Mouse (Mus musculus): ENCODE results near the gene Naaladl1. TPM values are rescaled to one million over a fixed set of nuclear protein-coding genes. Genes with fewer than 3 reads are reported as not detected.

Naaladl1 gene
- polyA plus RNA-seq, 1 experiment from 2014 or later: 0.17 TPM

DNA sequence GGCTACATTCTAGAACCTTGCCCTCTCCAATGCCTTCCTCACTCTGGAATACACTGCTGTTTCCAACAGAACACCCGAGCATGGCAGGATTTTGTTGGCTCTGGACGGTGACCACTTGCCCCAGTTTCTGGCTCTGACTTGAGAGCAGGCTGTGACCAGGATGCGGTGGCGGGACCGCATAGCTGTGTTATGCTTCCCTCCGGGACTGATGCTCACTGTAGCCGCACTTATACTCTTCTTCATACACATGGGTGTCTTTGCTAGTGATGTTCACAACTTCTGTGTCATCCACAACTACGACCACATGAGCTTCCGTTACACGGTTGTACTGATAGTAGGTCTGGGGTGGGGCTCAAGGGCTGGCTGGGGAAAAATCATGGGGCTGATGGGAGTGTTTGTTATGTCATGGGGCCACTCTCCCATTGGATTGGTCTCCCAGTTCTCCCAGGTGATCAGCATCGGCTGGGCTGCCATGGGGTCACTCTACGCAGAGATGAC is 25.6 kb upstream of the Naaladl1 start, which contains the start of gene Tmem262:
Tmem262 (plus strand) TSS at position 51 of the 498 bp plus-strand sequence.
- H3K9me3 ChIP-seq (replicated peaks; ENCODE audit: low read length): no peaks in the 10 kb centered on the region
- no peak for TF ChIP-seq CTCF (IDR thresholded peaks at IDR 0.05; ENCODE audit: low read depth)
- no peak for ATAC-seq (replicated peaks; ENCODE audit: low FRiP score, low read depth)
- no peaks in the 10 kb centered on the region for H3K27me3 ChIP-seq (ENCODE audit: insufficient read depth, low read length)
- peaks cover 28% of the 10 kb centered on the region for H3K36me3 ChIP-seq (ENCODE audit: insufficient read depth, low read length)
- H3K4me3 ChIP-seq (replicated peaks; ENCODE audit: low read depth, low read length): no peak within 1 kb of the TSS
- no peak within 1 kb of the TSS for H3K9ac ChIP-seq (ENCODE audit: low read depth, low read length)
- DNase-seq (ENCODE audit: low spot score): no peak
- peaks cover 15% of the 10 kb centered on the region for H3K4me1 ChIP-seq (replicated peaks; ENCODE audit: insufficient read depth, low read length)
- 96% methylated on average over 12 of the region's 12 CpGs for WGBS
- H3K27ac ChIP-seq: no peak within 1 kb of the TSS
- no peak within 1 kb of the TSS for H3K4me2 ChIP-seq (ENCODE audit: low read length)

DNA sequence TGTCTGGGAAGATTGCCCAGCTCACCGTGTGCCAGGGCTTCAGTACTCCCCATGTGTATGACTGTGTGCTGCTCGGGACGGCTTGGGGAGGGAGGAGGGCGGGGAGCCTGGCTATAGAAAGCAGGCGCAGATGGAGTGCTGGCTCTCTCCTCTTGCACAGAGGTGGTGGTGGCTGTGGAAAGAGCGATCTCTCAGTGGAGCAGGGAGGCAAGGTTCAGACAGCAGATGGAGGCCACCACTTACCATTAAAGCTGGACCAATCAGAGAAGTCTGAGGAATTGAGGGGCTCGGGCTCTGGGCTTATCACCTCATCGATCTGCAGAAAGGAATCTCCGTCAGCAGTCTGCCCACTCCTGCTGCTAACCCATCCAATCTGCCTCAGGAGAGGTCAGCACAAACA is 23.4 kb upstream of the Naaladl1 start, which contains the start of gene Gm28374:
Gm28374 (minus strand) TSS at position 101 of the 400 bp plus-strand sequence.
- no peak for ATAC-seq (replicated peaks; ENCODE audit: low FRiP score, low read depth)
- 91% methylated on average over 9 of the region's 9 CpGs for WGBS
- no peak for TF ChIP-seq CTCF (IDR thresholded peaks at IDR 0.05; ENCODE audit: low read depth)
- Histone ChIP-seq H3K4me2 (ENCODE audit: low read length) (no peak within 1 kb of the TSS), H3K4me1 (replicated peaks; ENCODE audit: insufficient read depth, low read length) (0 out of 2 replicates have a peak, but pooled peaks cover 8% of the 10 kb centered on the region), H3K9ac (ENCODE audit: low read depth, low read length) (no peak within 1 kb of the TSS), H3K27me3 (ENCODE audit: insufficient read depth, low read length) (no peaks in the 10 kb centered on the region), H3K27ac (no peak within 1 kb of the TSS), H3K36me3 (ENCODE audit: insufficient read depth, low read length) (peaks cover 28% of the 10 kb centered on the region), H3K9me3 (replicated peaks; ENCODE audit: low read length) (no peaks in the 10 kb centered on the region), H3K4me3 (replicated peaks; ENCODE audit: low read depth, low read length) (no peak within 1 kb of the TSS)
- no peak for DNase-seq (ENCODE audit: low spot score)

DNA sequence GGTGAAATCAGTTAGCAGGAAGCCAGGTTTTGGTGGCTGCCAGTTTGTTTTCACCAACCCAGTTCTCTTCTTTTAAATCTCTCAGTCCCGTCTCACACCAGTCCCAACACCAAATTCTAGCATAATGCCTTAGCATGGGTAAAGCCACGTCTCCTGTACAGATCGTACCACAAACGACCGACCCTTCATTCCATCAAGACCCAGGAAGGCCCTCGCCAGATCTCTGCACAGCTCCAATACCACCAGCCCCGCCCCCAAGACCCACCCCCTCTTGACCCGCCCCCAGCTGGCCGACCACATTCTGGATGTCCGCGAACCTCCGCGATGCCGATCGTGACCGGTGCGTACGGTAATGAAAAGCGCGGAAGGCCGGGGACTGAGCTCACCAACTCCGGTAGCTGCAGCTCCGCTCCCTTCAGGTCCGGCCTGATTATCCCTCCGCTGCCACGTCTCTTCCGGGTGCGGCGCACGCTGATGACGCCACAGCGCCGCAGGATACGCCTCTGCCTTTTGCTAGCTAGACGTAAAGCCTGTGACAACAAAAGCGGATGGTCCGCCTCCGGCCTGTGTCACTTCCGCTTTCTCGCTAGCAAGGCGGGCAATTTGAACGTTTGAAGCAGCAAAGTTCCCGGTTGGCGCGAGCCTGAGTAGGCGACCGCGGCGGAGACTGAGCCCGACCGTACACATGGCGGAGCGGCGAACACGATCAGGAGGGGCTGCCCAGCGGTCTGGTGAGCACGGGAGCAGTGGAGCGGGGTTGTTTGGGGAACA is 20.9 kb upstream of the Naaladl1 start, which contains the start of the genes Zfpl1 and Cdca5:
Zfpl1 (minus strand) TSS at position 479 of the 771 bp plus-strand sequence.
Cdca5 (plus strand) TSS at position 506 of the 771 bp plus-strand sequence.
- no peaks in the 10 kb centered on the region for H3K27me3 ChIP-seq (ENCODE audit: insufficient read depth, low read length)
- H3K4me1 ChIP-seq (replicated peaks; ENCODE audit: insufficient read depth, low read length): 0 out of 2 replicates have a peak, but pooled peaks cover 6% of the 10 kb centered on the region
- peak within 1 kb of the TSS; percentile 70 for H3K4me3 ChIP-seq (replicated peaks; ENCODE audit: low read depth, low read length)
- peak within 1 kb of the TSS; percentile 75 for H3K9ac ChIP-seq (ENCODE audit: low read depth, low read length)
- ATAC-seq (replicated peaks; ENCODE audit: low FRiP score, low read depth) (peak; percentile 88), DNase-seq (ENCODE audit: low spot score) (peak; percentile 98)
- H3K36me3 ChIP-seq (ENCODE audit: insufficient read depth, low read length): peaks cover 28% of the 10 kb centered on the region
- TF ChIP-seq CTCF (IDR thresholded peaks at IDR 0.05; ENCODE audit: low read depth): no peak
- peak within 1 kb of the TSS; percentile 92 for H3K4me2 ChIP-seq (ENCODE audit: low read length)
- under 1% methylated on average over 58 of the region's 58 CpGs for WGBS
- peak within 1 kb of the TSS; percentile 70 for H3K27ac ChIP-seq
- H3K9me3 ChIP-seq (replicated peaks; ENCODE audit: low read length): no peaks in the 10 kb centered on the region

DNA sequence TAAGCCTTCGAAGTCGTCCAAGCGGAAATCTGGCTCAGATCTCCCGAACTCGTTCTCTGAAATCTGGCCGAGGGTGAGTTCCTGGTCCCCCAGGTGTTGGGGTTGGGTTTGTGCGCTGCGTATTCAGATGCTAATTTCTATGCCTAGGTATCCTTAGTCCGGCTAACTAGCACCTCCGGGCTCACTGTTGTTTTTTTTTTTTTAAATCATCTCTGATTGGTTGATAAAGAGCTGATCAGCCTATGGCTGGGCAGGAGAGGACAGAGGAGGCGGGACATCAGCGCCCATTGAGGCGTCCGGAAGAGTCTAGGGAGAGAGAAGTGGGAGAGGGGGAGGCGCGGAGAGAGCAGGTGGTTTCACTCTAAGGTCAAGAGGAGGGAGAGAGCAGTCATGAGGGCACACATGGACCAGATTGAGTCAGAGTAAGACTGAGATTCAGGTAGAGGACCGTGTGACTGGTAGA is 20.1 kb upstream of the Naaladl1 start:
- Histone ChIP-seq H3K4me2 (ENCODE audit: low read length) (peak overlapping the region; percentile 85), H3K36me3 (ENCODE audit: insufficient read depth, low read length) (peaks cover 26% of the 10 kb centered on the region), H3K4me1 (replicated peaks; ENCODE audit: insufficient read depth, low read length) (0 out of 2 replicates have a peak, but pooled peaks cover 6% of the 10 kb centered on the region), H3K9ac (ENCODE audit: low read depth, low read length) (peak overlapping the region; percentile 48), H3K9me3 (replicated peaks; ENCODE audit: low read length) (no peaks in the 10 kb centered on the region), H3K27me3 (ENCODE audit: insufficient read depth, low read length) (no peaks in the 10 kb centered on the region), H3K27ac (peak overlapping the region; percentile 70), H3K4me3 (replicated peaks; ENCODE audit: low read depth, low read length) (peak overlapping the region; percentile 70)
- DNase-seq (ENCODE audit: low spot score) (peak; percentile 92), ATAC-seq (replicated peaks; ENCODE audit: low FRiP score, low read depth) (peak; percentile 78)
- WGBS: under 1% methylated on average over 17 of the region's 17 CpGs
- TF ChIP-seq CTCF (IDR thresholded peaks at IDR 0.05; ENCODE audit: low read depth): no peak

DNA sequence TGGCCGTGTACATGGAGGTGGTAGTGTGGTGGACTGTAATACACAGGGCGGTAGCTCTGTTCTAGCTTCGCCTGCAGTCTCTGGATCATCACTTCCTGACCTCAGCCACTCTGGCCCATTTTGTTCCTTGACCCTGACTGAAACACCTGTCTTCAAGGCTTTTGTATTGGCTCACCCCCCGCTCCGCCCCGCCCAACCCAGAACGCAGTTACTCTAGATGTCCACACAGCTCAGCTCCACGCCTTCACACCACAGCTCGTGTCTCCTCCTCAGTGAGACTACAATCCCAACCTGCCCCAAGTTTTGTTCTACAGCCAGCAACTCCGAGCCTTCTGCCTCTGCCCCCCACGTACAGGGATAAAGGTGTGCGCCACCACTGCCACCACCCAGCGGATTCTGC is 16.7 kb upstream of the Naaladl1 start:
- Histone ChIP-seq H3K27ac (no peak overlapping the region), H3K4me3 (replicated peaks; ENCODE audit: low read depth, low read length) (no peak overlapping the region), H3K4me2 (ENCODE audit: low read length) (no peak overlapping the region), H3K27me3 (ENCODE audit: insufficient read depth, low read length) (no peaks in the 10 kb centered on the region), H3K36me3 (ENCODE audit: insufficient read depth, low read length) (peaks cover 17% of the 10 kb centered on the region), H3K9ac (ENCODE audit: low read depth, low read length) (no peak overlapping the region), H3K9me3 (replicated peaks; ENCODE audit: low read length) (no peaks in the 10 kb centered on the region), H3K4me1 (replicated peaks; ENCODE audit: insufficient read depth, low read length) (0 out of 2 replicates have a peak, but pooled peaks cover 4% of the 10 kb centered on the region)
- no peak for ATAC-seq (replicated peaks; ENCODE audit: low FRiP score, low read depth)
- WGBS: 92% methylated on average over 13 of the region's 13 CpGs
- no peak for DNase-seq (ENCODE audit: low spot score)
- TF ChIP-seq CTCF (IDR thresholded peaks at IDR 0.05; ENCODE audit: low read depth): no peak

DNA sequence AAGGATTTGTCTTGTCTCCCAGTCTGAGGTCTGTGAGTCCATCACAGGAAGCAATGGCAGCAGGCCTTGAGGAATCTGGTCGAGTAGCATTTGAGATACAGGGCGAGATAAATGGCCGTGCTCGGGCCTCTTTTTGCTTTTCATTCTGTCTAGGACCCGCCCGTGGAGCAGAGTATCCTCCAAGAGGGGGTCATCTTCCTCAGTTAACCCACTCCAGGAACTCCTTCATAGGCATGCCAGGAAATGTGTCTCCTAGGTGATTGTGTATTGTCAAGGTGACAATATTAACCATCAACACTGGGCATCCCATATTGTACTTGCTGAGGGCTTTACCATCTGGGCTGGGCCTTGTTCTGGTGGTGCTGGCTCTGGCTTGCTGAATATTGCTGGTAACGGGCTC is 11.5 kb upstream of the Naaladl1 start, which contains the start of gene AC131692.1:
AC131692.1 (plus strand) TSS at position 301 of the 400 bp plus-strand sequence.
- no peak for ATAC-seq (replicated peaks; ENCODE audit: low FRiP score, low read depth)
- peaks cover 20% of the 10 kb centered on the region; the same call in 1 of the 2 replicates for H3K36me3 ChIP-seq (ENCODE audit: insufficient read depth, low read length)
- no peak for TF ChIP-seq CTCF (IDR thresholded peaks at IDR 0.05; ENCODE audit: low read depth)

More for the DNA sequence above, 11.5 kb upstream of the Naaladl1 start, which contains the start of gene AC131692.1:
- no peak within 1 kb of the TSS for H3K27ac ChIP-seq
- no peak for DNase-seq (ENCODE audit: low spot score)
- H3K4me1 ChIP-seq (replicated peaks; ENCODE audit: insufficient read depth, low read length): no peaks in the 10 kb centered on the region
- no peaks in the 10 kb centered on the region for H3K27me3 ChIP-seq (ENCODE audit: insufficient read depth, low read length)
- 85% methylated on average over 7 of the region's 7 CpGs for WGBS
- no peak within 1 kb of the TSS for H3K4me3 ChIP-seq (replicated peaks; ENCODE audit: low read depth, low read length)
- H3K9ac ChIP-seq (ENCODE audit: low read depth, low read length): no peak within 1 kb of the TSS
- H3K4me2 ChIP-seq (ENCODE audit: low read length): no peak within 1 kb of the TSS
- no peaks in the 10 kb centered on the region for H3K9me3 ChIP-seq (replicated peaks; ENCODE audit: low read length)
